Mouse (Mus musculus): ENCODE measurements at regions not wholly inside any gene's neighbourhood (a gene's known extent, or its start where the extent isn't known, plus 50 kb on each side); places are given as distances from the start of the nearest gene placed in this dataset.

DNA sequence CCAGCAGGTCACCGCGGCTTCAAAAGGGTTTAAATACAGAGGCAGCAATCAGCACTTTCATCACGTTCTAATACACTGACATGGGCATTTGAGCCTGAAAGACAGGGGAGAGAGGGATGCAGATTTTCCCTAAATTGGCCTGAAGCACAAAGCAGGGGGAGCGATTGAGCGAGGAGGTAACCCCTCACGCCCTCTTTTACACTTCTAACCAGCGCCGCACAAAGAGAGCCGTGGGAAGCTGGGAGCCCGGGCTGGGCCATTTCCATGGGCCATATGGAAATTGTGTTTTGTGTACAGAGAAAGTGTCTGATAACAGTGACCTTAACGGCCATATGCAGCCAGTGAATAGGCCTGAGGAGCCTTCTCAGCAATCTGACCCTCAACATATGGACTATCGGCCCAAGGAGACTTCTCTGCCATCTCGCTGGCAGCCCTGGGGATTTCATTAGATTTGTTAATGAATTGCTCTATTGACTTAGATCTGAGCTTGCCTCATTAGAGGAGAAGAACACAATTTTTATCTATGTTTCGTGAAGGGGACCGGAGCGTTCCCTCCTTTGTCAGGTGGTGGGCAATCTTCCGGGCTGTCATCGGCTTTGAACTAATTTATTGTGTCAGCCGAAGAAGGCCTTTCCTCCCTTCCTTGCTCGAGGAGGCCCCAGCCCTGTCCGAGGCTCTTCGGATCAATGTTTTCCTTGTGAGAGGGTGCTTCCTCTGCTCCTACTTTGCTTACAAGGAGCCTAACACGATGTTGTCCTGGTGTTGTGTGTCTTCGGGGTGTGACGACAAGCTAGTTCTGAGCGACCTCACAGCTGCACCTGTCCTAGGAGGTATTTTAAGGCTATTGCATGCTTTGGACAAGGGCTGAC lies 195.4 kb upstream of the Irx3 start:
- Histone ChIP-seq H3K36me3 (no peaks in the 10 kb centered on the region), H3K27ac (no peak overlapping the region), H3K4me3 (replicated peaks) (no peak overlapping the region), H3K4me2 (no peak overlapping the region), H3K27me3 (peaks cover 99% of the 10 kb centered on the region), H3K4me1 (replicated peaks) (peaks cover 20% of the 10 kb centered on the region), H3K9me3 (peaks cover 10% of the 10 kb centered on the region; the same call in 1 of the 2 replicates), H3K9ac (replicated peaks) (no peak overlapping the region)
- no peak for ATAC-seq (ENCODE audit: insufficient number of reproducible peaks, insufficient read depth, low FRiP score, low TSS enrichment, low read depth)
- 31% methylated on average over 26 of the region's 26 CpGs for WGBS

- H3K4me3 ChIP-seq (replicated peaks) = no peak overlapping the region
- no peak overlapping the region for H3K4me2 ChIP-seq
- H3K4me1 ChIP-seq (replicated peaks) = peaks cover 23% of the 10 kb centered on the region
- no peak overlapping the region for H3K9ac ChIP-seq (replicated peaks)
- H3K27me3 ChIP-seq = peaks cover 99% of the 10 kb centered on the region
- no peak overlapping the region for H3K27ac ChIP-seq
- peaks cover 10% of the 10 kb centered on the region; the same call in 1 of the 2 replicates for H3K9me3 ChIP-seq
- 26% methylated on average over 10 of the region's 10 CpGs for WGBS
- H3K36me3 ChIP-seq = no peaks in the 10 kb centered on the region
- ATAC-seq (ENCODE audit: insufficient number of reproducible peaks, insufficient read depth, low FRiP score, low TSS enrichment, low read depth) = peak; percentile 20; the same call in 1 of the 2 replicates
These were observed 194.6 kb upstream of the Irx3 start for GRCm38 (mm10) chr8:91996305-91997022.

- Histone ChIP-seq H3K27me3 (peaks cover 98% of the 10 kb centered on the region), H3K9ac (replicated peaks) (no peak overlapping the region), H3K4me1 (replicated peaks) (peaks cover 27% of the 10 kb centered on the region), H3K4me2 (no peak overlapping the region), H3K9me3 (peaks cover 10% of the 10 kb centered on the region; the same call in 1 of the 2 replicates), H3K4me3 (replicated peaks) (no peak overlapping the region), H3K27ac (no peak overlapping the region), H3K36me3 (no peaks in the 10 kb centered on the region)
- 50% methylated on average over 9 of the region's 9 CpGs for WGBS
- no peak for ATAC-seq (ENCODE audit: insufficient number of reproducible peaks, insufficient read depth, low FRiP score, low TSS enrichment, low read depth)
These were observed 193.7 kb upstream of the Irx3 start for GRCm38 (mm10) chr8:91995407-91996144.

DNA sequence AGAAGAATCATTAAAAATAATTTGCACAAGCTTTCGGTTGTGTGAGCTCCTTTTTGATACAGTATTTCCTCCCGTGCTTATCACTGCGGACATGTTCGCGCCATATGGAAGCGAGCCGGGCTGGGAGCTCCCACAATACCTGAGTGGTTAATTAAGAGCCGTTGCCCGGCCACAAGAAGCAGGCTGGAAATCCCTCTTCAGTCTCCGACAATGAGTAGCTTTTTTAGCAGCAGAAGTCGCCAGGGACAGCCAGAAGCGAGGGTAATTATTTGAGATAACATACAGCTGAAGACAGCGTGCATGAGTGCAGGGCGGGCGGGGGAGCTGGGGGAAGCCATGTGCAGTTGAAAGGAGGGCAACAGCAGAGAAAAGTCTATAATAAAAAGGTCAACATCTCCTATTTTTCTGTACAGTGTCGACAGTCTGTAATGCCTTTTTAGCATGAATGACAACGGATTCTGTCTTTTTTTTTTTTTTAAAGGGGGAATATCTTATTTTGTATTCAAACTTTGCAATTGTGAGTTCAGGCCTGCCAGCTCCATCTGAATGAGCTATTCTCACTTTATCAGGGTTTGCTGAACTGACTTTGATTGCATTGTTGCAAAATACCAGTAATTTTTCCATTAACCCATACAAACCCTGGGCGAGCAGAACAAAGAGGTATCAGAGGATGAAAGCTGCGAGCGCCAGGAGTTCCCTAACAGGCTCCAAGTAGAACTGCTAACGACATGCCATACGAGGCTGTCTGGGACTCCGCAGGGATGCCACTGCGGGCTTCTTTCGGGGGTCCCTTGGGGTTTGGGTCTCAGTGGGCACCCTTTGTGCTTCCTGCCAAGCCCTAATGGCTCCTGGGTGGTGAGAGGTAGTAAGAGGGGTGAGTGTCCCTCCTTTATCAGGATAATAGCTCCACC lies 189.9 kb upstream of the Irx3 start:
- Histone ChIP-seq H3K4me2 (peak overlapping the region; percentile 19; the same call in 1 of the 2 replicates), H3K4me1 (replicated peaks) (peaks cover 23% of the 10 kb centered on the region), H3K27ac (no peak overlapping the region), H3K27me3 (peaks cover 97% of the 10 kb centered on the region), H3K36me3 (no peaks in the 10 kb centered on the region), H3K9me3 (peaks cover 2% of the 10 kb centered on the region), H3K4me3 (replicated peaks) (0 out of 2 replicates have a peak overlapping the region, but pooled peaks have one; percentile 7), H3K9ac (replicated peaks) (no peak overlapping the region)
- no peak for ATAC-seq (ENCODE audit: insufficient number of reproducible peaks, insufficient read depth, low FRiP score, low TSS enrichment, low read depth)
- 44% methylated on average over 25 of the region's 25 CpGs for WGBS

DNA sequence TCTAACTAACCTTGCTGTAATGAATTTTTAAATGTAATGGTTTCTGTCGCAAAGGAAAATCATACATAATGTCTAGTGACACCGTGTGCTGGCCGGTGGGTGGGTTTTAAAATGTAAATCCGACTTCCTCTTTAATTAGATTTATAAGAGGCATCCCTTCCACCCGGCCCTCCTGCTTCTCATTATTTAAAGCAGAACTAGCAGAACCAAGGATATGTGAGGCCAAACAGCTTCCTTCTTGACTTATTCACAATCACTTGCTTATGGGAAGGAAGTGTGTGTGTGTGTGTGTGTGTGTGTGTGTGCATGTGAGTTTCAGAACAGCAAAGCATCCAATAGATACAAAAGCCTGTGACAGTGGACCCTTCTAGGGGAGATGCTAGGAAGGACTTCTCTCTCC lies 189.1 kb upstream of the Irx3 start:
- Histone ChIP-seq H3K9ac (replicated peaks) (no peak overlapping the region), H3K9me3 (peaks cover 6% of the 10 kb centered on the region), H3K27me3 (peaks cover 97% of the 10 kb centered on the region), H3K4me2 (no peak overlapping the region), H3K27ac (no peak overlapping the region), H3K36me3 (no peaks in the 10 kb centered on the region), H3K4me3 (replicated peaks) (no peak overlapping the region), H3K4me1 (replicated peaks) (peaks cover 14% of the 10 kb centered on the region)
- ATAC-seq (ENCODE audit: insufficient number of reproducible peaks, insufficient read depth, low FRiP score, low TSS enrichment, low read depth) = no peak
- 35% methylated on average over 5 of the region's 5 CpGs for WGBS

DNA sequence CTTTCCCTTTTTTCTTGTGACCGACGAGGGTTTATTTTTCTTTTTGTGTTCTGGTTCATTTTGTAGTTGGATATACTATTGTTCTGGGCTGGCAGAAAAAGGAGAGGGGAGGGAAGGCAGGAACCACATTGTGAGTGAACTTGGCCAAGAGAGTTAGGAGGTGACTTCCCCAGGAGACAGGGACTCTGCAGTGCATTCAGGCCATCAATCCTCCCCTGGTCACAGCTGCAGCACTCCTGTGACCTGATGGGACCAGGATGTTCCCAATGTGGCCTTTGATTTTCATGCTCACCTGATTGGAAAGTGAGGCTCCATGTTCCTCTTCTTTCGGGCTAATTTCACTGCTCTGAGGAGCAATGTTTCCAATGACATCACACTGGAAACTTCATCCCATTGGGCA lies 188.2 kb upstream of the Irx3 start:
- Histone ChIP-seq H3K9ac (replicated peaks) (no peak overlapping the region), H3K27me3 (peaks cover 97% of the 10 kb centered on the region), H3K4me1 (replicated peaks) (peaks cover 7% of the 10 kb centered on the region), H3K4me3 (replicated peaks) (no peak overlapping the region), H3K9me3 (peaks cover 6% of the 10 kb centered on the region), H3K4me2 (no peak overlapping the region), H3K27ac (no peak overlapping the region), H3K36me3 (no peaks in the 10 kb centered on the region)
- 71% methylated on average over 3 of the region's 3 CpGs for WGBS
- no peak for ATAC-seq (ENCODE audit: insufficient number of reproducible peaks, insufficient read depth, low FRiP score, low TSS enrichment, low read depth)

GRCm38 (mm10) chr8:91988866-91989633 lies 187.2 kb upstream of the Irx3 start:
- Histone ChIP-seq H3K4me3 (replicated peaks) (no peak overlapping the region), H3K27ac (no peak overlapping the region), H3K4me2 (no peak overlapping the region), H3K36me3 (no peaks in the 10 kb centered on the region), H3K9me3 (peaks cover 6% of the 10 kb centered on the region), H3K9ac (replicated peaks) (no peak overlapping the region), H3K4me1 (replicated peaks) (peaks cover 7% of the 10 kb centered on the region; the same call in 1 of the 2 replicates), H3K27me3 (peaks cover 97% of the 10 kb centered on the region)
- ATAC-seq (ENCODE audit: insufficient number of reproducible peaks, insufficient read depth, low FRiP score, low TSS enrichment, low read depth) = no peak
- 54% methylated on average over 11 of the region's 11 CpGs for WGBS

GRCm38 (mm10) chr8:91987854-91988253 lies 186.0 kb upstream of the Irx3 start:
- no peak overlapping the region for H3K4me2 ChIP-seq
- no peak overlapping the region for H3K27ac ChIP-seq
- H3K4me1 ChIP-seq (replicated peaks) = peaks cover 7% of the 10 kb centered on the region; the same call in 1 of the 2 replicates
- no peaks in the 10 kb centered on the region for H3K36me3 ChIP-seq
- H3K27me3 ChIP-seq = peaks cover 95% of the 10 kb centered on the region
- no peak overlapping the region for H3K4me3 ChIP-seq (replicated peaks)
- H3K9me3 ChIP-seq = peaks cover 6% of the 10 kb centered on the region
- WGBS = 48% methylated on average over 6 of the region's 6 CpGs
- no peak for ATAC-seq (ENCODE audit: insufficient number of reproducible peaks, insufficient read depth, low FRiP score, low TSS enrichment, low read depth)
- no peak overlapping the region for H3K9ac ChIP-seq (replicated peaks)

- no peak overlapping the region for H3K27ac ChIP-seq
- H3K9me3 ChIP-seq = peaks cover 12% of the 10 kb centered on the region
- WGBS = 57% methylated on average over 2 of the region's 2 CpGs
- no peak overlapping the region for H3K4me3 ChIP-seq (replicated peaks)
- H3K36me3 ChIP-seq = no peaks in the 10 kb centered on the region
- no peak overlapping the region for H3K9ac ChIP-seq (replicated peaks)
- no peaks in the 10 kb centered on the region for H3K4me1 ChIP-seq (replicated peaks)
- ATAC-seq (ENCODE audit: insufficient number of reproducible peaks, insufficient read depth, low FRiP score, low TSS enrichment, low read depth) = no peak
- H3K27me3 ChIP-seq = peaks cover 75% of the 10 kb centered on the region
- no peak overlapping the region for H3K4me2 ChIP-seq
These were observed 181.3 kb upstream of the Irx3 start for GRCm38 (mm10) chr8:91983171-91983570.

Measured in limb, embryonic 12.5 days (tissue).